Mouse (Mus musculus) thymus, adult 2 months (tissue): Measurements from ENCODE around the gene P4ha1. TPM values are rescaled to one million over a fixed set of nuclear protein-coding genes. Genes with fewer than 3 reads are reported as not detected.

ENCODE experiments used
- DNase-seq: peaks from one replicate; pipeline ENCODE4 v3.0.0; 2021
- H3K27ac ChIP-seq: fragments of 200-500 bp; 2 replicates; pipeline ENCODE4 v1.5.1; 2012; ENCODE audit warnings: low read length, control low read depth; ENCODE audit not compliant: control insufficient read depth, insufficient read depth
- H3K27me3 ChIP-seq: fragments of 200-500 bp; 2 replicates; pipeline ENCODE4 v1.6.1; 2012; ENCODE audit warnings: mild to moderate bottlenecking, low read length, moderate library complexity, mixed read lengths; ENCODE audit not compliant: control insufficient read depth, insufficient read depth
- H3K36me3 ChIP-seq: fragments of 200-500 bp; 2 replicates; pipeline ENCODE4 v1.6.1; 2012; ENCODE audit warnings: mild to moderate bottlenecking, low read length, moderate library complexity; ENCODE audit not compliant: control insufficient read depth, insufficient read depth
- H3K4me1 ChIP-seq: fragments of 200-500 bp; replicated peaks from 2 replicates; pipeline ENCODE4 v1.6.1; 2012; ENCODE audit warnings: low read length; ENCODE audit not compliant: control insufficient read depth, insufficient read depth
- H3K4me3 ChIP-seq: fragments of 200-500 bp; 2 replicates; pipeline ENCODE4 v1.5.1; 2012; ENCODE audit warnings: mild to moderate bottlenecking, low read length, control low read depth, moderate library complexity; ENCODE audit not compliant: control insufficient read depth, insufficient read depth
- CTCF ChIP-seq: fragments of 200-500 bp; IDR thresholded peaks from 2 replicates; pipeline ENCODE4 v1.5.1; 2012; ENCODE audit warnings: mild to moderate bottlenecking, control low read depth, low read length, moderate library complexity, borderline replicate concordance; ENCODE audit not compliant: control insufficient read depth, poor library complexity, insufficient read depth; ENCODE audit errors: extremely low read depth
- POLR2A ChIP-seq: fragments of 200-500 bp; IDR thresholded peaks from 2 replicates; pipeline ENCODE4 v1.6.1; 2012; ENCODE audit warnings: mild to moderate bottlenecking, low read length, control low read depth, moderate library complexity; ENCODE audit not compliant: control insufficient read depth, poor library complexity, insufficient read depth; ENCODE audit errors: extremely low read depth
- WGBS: fragments of 180-500 bp; shearing (Covaris S2); methylation state at CpG from one replicate; pipeline ENCODE4 v1.1.7; 2018; 5-methylcytosine and 5-hydroxymethylcytosine counted together
- polyA plus RNA-seq: library from polyadenylated mRNA; depleted of rRNA; stranded (reverse); fragments of >200 nt; gene quantifications from 2 replicates; pipeline ENCODE4 v1.2.3, GENCODE M21; 2012; rRNA removed

P4ha1 gene
- 10.6 and 11.0 TPM in 2 replicates for polyA plus RNA-seq

- no peaks in the 10 kb centered on the region for H3K36me3 ChIP-seq
- peak; percentile 98 for DNase-seq
- peak within 1 kb of the TSS; percentile 60 for H3K4me3 ChIP-seq
- under 1% methylated on average over 39 of the region's 39 CpGs for WGBS
- no peaks in the 10 kb centered on the region for H3K27me3 ChIP-seq
- peaks cover 5% of the 10 kb centered on the region for H3K4me1 ChIP-seq
- H3K27ac ChIP-seq: no peak within 1 kb of the TSS
- TF ChIP-seq CTCF: peak; percentile 81; the same call in 1 of the 2 replicates
- TF ChIP-seq POLR2A: peak; percentile 99
Measured at GRCm38 (mm10) chr10:59323100-59323487, at the start of gene P4ha1. TSS of gene P4ha1 (plus strand) at chr10:59323296.

- Histone ChIP-seq H3K27ac (no peak overlapping the region), H3K4me3 (no peak overlapping the region), H3K36me3 (no peaks in the 10 kb centered on the region), H3K4me1 (no peaks in the 10 kb centered on the region), H3K27me3 (no peaks in the 10 kb centered on the region)
- TF ChIP-seq POLR2A (no peak), CTCF (no peak)
- 92% methylated on average over 5 of the region's 5 CpGs for WGBS
- no peak for DNase-seq
Measured at GRCm38 (mm10) chr10:59275745-59276144, 47.4 kb upstream of the P4ha1 start.

- no peak for TF ChIP-seq POLR2A
- no peak for TF ChIP-seq CTCF
- 67% methylated on average over 10 of the region's 10 CpGs for WGBS
- Histone ChIP-seq H3K27ac (no peak overlapping the region), H3K27me3 (no peaks in the 10 kb centered on the region), H3K4me1 (no peaks in the 10 kb centered on the region), H3K36me3 (no peaks in the 10 kb centered on the region), H3K4me3 (no peak overlapping the region)
- DNase-seq: no peak
Measured at GRCm38 (mm10) chr10:59277116-59277515, 46.0 kb upstream of the P4ha1 start.

GRCm38 (mm10) chr10:59277729-59278475, 45.2 kb upstream of the P4ha1 start:
- no peak for DNase-seq
- H3K36me3 ChIP-seq: no peaks in the 10 kb centered on the region
- H3K4me1 ChIP-seq: no peaks in the 10 kb centered on the region
- H3K27ac ChIP-seq: no peak overlapping the region
- TF ChIP-seq POLR2A (no peak), CTCF (no peak)
- WGBS: 79% methylated on average over 5 of the region's 5 CpGs
- H3K27me3 ChIP-seq: no peaks in the 10 kb centered on the region
- no peak overlapping the region for H3K4me3 ChIP-seq

GRCm38 (mm10) chr10:59283164-59283563, 39.9 kb upstream of the P4ha1 start:
- DNase-seq: no peak
- 66% methylated on average over 3 of the region's 3 CpGs for WGBS
- Histone ChIP-seq H3K4me1 (no peaks in the 10 kb centered on the region), H3K4me3 (no peak overlapping the region), H3K27ac (no peak overlapping the region), H3K36me3 (no peaks in the 10 kb centered on the region), H3K27me3 (no peaks in the 10 kb centered on the region)
- TF ChIP-seq CTCF: no peak
- no peak for TF ChIP-seq POLR2A

- H3K36me3 ChIP-seq: no peaks in the 10 kb centered on the region
- no peaks in the 10 kb centered on the region for H3K4me1 ChIP-seq
- H3K4me3 ChIP-seq: no peak overlapping the region
- H3K27me3 ChIP-seq: no peaks in the 10 kb centered on the region
- WGBS: 88% methylated on average over 1 of the region's 1 CpGs
- no peak overlapping the region for H3K27ac ChIP-seq
- TF ChIP-seq CTCF: no peak
- no peak for TF ChIP-seq POLR2A
- no peak for DNase-seq
Measured at GRCm38 (mm10) chr10:59283749-59284148, 39.3 kb upstream of the P4ha1 start.
